Mouse (Mus musculus): ENCODE measurements at regions not wholly inside any gene's neighbourhood (a gene's known extent, or its start where the extent isn't known, plus 50 kb on each side); places are given as distances from the start of the nearest gene placed in this dataset.
"Not testable (repeated sequence)": the region's sequence is repeated elsewhere in the genome, so short reads cannot be mapped to it uniquely, and the experiment has no call there.

- no peak for DNase-seq (ENCODE audit: low read depth, low spot score)
These were observed 349.7 kb upstream of the Rgma start for GRCm38 (mm10) chr7:73025640-73026039.

- no peak for DNase-seq (ENCODE audit: low read depth, low spot score)
These were observed 346.4 kb upstream of the Rgma start for GRCm38 (mm10) chr7:73028952-73029351.

- DNase-seq (ENCODE audit: low read depth, low spot score): no peak
These were observed 343.9 kb upstream of the Rgma start for GRCm38 (mm10) chr7:73031407-73031806.

- DNase-seq (ENCODE audit: low read depth, low spot score): no peak
These were observed 342.9 kb upstream of the Rgma start for GRCm38 (mm10) chr7:73032316-73032980.

DNA sequence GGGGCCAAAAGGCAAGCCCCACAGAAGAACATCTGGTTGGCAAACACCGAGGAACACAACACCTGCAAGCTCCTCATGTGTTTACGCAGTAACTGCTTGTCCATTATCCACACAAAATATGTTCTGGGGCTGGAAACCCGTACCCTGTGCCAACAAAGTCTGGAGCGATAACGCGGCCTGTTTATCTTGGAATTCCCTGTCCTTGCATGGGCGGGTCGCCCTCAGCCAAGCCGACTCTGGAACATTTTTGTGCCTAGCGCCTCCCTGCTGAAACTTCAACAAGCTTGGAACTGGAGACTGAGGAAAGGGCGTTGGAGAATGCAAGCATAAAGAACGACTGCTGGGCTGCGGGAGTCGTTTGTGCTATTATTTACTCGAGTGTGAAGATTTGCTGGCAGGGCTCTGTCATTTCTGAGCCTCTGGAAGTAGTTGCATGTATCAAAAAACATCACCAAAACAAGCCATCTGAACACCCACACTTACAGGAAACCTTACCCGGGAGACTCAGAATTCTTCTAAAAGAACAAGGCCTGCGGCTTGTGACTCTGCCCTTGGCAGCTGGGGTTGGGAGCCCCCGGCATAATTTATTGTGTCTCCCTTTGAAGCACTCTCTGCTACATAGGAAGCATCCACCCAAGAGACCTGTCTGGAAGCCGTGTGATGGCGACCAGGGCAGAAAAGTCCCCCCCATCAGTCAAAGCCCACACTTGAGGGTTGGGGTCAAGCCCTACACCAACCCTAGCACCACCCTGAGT lies 338.3 kb upstream of the Rgma start:
- DNase-seq (ENCODE audit: low read depth, low spot score): no peak

DNA sequence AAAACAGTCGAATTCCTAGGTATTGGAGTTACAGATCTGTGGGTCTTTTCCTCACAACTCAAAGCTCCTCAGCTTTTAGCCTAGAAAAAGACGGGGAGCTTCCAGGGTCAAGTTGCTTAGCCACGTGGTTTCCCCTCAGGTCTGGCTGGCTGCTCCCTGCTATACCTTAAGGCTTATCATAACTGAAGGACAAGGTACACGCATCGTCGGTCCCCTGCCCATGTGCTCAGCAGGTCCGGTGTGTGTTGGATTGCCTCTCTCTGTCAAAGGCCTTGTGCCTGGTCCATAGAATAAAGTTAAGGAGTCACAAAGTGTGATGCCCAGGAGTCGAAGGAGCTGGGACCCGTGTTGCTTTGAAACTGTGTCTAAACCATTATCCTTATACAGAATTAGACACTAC lies 337.7 kb upstream of the Rgma start:
- no peak for DNase-seq (ENCODE audit: low read depth, low spot score)

DNA sequence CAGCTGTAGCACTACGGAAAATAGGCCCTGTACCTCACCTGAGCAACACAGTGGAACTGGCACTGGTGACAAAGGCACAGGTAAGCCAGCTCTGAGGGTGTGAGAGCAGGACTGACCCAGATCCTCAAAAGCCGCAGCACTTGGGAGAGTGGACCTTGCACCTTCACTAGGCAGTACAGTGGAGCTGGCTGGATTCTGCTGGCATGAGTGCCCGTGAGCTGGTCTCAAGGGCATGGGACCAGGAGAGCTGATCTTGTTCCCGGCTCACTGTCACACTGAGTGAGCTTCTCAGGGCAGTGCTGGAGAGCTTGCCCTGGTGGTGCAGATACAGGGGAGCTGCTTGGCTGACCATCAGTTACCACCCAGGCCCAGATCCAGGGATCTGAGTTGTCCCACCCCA lies 335.4 kb upstream of the Rgma start:
- DNase-seq (ENCODE audit: low read depth, low spot score): no peak

GRCm38 (mm10) chr7:73044316-73044715 lies 331.0 kb upstream of the Rgma start:
- no peak for DNase-seq (ENCODE audit: low read depth, low spot score)

DNA sequence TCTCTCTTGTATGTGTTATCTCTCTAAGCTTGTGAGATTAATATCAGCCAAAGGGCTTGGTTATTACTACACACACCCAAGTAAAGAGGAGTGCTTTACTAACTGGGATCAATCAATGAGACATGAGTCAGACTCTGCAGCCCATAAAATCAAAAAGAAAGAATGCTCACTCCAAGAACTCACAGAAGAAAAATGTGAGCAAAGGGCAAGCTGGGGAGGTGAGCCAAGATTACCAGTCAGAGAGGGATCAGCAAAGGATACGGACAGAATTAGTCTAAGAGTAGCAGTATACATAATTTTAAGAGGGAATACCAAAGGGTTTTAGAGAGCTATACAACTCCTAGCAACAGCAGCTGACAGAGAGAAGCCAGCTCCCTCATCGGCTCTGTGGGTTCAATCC lies 319.4 kb upstream of the Rgma start:
- DNase-seq (ENCODE audit: low read depth, low spot score): no peak

- no peak for DNase-seq (ENCODE audit: low read depth, low spot score)
These were observed 311.8 kb upstream of the Rgma start for GRCm38 (mm10) chr7:73063556-73063955.

- DNase-seq (ENCODE audit: low read depth, low spot score): no peak
These were observed 306.8 kb upstream of the Rgma start for GRCm38 (mm10) chr7:73068534-73068933.

GRCm38 (mm10) chr7:73069352-73069751 lies 306.0 kb upstream of the Rgma start:
- no peak for DNase-seq (ENCODE audit: low read depth, low spot score)

- not testable (repeated sequence) for DNase-seq (ENCODE audit: low read depth, low spot score)
These were observed 299.9 kb upstream of the Rgma start for GRCm38 (mm10) chr7:73075391-73075790.

GRCm38 (mm10) chr7:73087496-73088185 lies 287.7 kb upstream of the Rgma start:
- DNase-seq (ENCODE audit: low read depth, low spot score): no peak

GRCm38 (mm10) chr7:73088321-73088720 lies 287.0 kb upstream of the Rgma start:
- DNase-seq (ENCODE audit: low read depth, low spot score): no peak

DNA sequence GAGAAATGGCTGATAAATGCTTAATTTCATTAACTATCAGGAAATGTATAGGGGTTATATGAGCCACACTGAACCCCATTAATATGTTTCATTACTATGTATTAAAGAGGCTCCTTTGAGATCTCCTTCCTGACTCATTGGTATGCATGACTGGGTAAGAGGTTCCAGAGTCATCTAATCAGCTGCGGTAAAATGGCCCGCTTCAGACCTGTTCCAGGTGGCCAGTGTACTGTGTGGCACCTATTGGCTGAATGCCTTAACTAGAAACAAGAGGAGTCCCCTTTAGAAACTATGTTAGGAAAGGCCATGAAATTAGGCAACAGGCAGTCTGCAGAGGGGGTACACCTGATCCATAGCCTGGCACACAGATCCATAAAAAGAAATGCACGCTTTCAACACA lies 283.6 kb upstream of the Rgma start:
- no peak for DNase-seq (ENCODE audit: low read depth, low spot score)

- DNase-seq (ENCODE audit: low read depth, low spot score): no peak
These were observed 281.2 kb upstream of the Rgma start for GRCm38 (mm10) chr7:73094059-73094458.

GRCm38 (mm10) chr7:73118871-73119270 lies 256.4 kb upstream of the Rgma start:
- no peak for DNase-seq (ENCODE audit: low read depth, low spot score)

GRCm38 (mm10) chr7:73120276-73120675 lies 255.0 kb upstream of the Rgma start:
- DNase-seq (ENCODE audit: low read depth, low spot score): no peak

DNA sequence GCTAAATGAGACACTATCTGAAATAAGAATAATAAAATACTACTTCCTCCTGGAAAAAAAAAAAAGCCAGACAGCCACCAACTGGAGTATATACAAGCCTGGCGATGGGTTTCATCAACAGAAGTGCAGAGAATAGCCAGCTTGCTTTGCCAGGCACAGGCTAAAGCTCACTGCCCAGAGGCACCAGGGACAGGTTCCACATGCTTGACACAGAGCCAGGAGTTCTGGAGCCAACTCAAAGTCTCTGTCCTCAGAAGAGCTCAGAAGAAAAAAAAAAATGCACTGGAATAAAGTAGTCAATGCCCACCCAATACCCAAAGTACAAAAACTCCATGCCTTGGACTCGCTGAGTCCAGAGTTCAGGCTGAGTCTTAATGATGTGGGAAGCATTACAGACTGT lies 250.3 kb upstream of the Rgma start:
- no peak for DNase-seq (ENCODE audit: low read depth, low spot score)

DNA sequence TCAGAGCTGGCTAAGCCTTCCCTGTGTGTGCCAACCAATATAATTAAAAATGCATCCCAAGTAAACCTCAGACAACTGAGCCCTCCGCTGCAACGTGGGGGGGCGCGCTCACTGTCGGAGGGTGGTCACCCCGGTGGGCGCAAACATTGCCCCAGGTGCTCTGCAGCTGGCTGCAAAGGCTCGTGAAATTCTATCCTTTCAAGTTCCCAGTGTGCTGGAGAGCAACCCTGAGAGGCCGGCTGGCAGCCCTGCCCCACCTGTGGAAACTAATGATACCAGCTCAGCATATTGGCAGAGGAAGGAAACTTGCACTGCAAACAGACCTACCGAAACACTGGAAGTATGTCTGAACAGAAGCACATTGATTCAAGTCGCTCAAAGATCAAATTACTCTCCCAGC lies 249.4 kb upstream of the Rgma start:
- no peak for DNase-seq (ENCODE audit: low read depth, low spot score)

DNA sequence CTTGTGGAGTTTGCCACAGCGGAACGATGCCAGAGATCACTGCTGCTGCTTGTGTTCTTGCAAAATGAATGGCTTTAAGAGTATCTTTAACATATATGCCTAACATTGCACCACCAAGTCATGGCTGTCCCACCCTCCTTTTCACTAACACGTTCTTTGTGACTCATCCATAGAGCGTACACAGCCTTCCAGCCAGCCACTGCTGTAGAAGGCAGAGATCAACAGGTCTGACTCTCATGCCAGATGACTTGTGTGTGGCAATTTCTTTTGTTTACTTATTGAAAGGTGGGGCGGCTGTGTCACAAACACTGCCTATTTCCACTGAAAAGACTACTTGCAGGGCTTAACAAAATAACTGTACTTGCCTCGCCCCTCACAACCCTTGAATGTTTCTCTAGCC lies 239.5 kb upstream of the Rgma start:
- DNase-seq (ENCODE audit: low read depth, low spot score): no peak

DNA sequence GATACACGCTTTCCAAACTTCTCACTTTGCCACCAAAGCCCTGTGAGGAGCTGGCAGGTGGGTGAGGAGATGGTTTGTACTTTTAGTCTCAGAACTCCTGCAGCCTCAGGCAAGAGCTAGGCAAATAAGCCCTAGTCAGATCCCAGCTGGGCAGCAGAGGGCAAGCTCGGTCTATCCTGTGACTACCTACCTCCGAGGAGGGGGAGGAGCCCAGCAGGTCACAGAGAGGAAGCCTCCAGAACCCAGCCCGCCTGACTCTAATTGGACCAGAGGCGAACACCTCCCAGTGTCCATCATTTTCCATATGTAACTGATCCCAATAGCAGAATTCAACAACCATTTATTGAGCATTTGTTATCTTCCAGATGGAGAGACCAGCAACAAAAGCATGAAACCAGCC lies 237.0 kb upstream of the Rgma start:
- DNase-seq (ENCODE audit: low read depth, low spot score): no peak

Data from A20 (cell line).